Mouse (Mus musculus): ENCODE results near the gene Pon2.

- no peak for TF ChIP-seq ZNF384 (IDR thresholded peaks at IDR 0.05; ENCODE audit: low read depth, low read length)
- no peak for TF ChIP-seq ZC3H11A (IDR thresholded peaks at IDR 0.05; ENCODE audit: borderline replicate concordance, low read depth, low read length)
- TF ChIP-seq HCFC1 (IDR thresholded peaks at IDR 0.05; ENCODE audit: borderline replicate concordance, insufficient read depth, low read length) = no peak
- no peak for TF ChIP-seq CHD2 (IDR thresholded peaks at IDR 0.05; ENCODE audit: low read depth, low read length)
Observed at GRCm38 (mm10) chr6:5287392-5287791, 10.9 kb downstream of the Pon2 start.

Data from ES-E14 (cell line).